Mouse (Mus musculus) lung, adult 2 months (tissue): Measurements from ENCODE around the gene Olfr598. TPM values are rescaled to one million over a fixed set of nuclear protein-coding genes. Genes with fewer than 3 reads are reported as not detected.
"Not testable (repeated sequence)": the region's sequence is repeated elsewhere in the genome, so short reads cannot be mapped to it uniquely, and the experiment has no call there.

ENCODE experiments used
- DNase-seq: peaks from one replicate; pipeline ENCODE4 v3.0.0; 2022
- H3K4me1 ChIP-seq: fragments of 200-500 bp; 2 replicates; pipeline ENCODE4 v1.6.1; 2011; ENCODE audit warnings: low read length; ENCODE audit not compliant: control insufficient read depth, insufficient read depth
- H3K4me3 ChIP-seq: fragments of 200-500 bp; replicated peaks from 2 replicates; pipeline ENCODE3; 2011; ENCODE audit warnings: low read depth, mild to moderate bottlenecking, control low read depth, low read length; ENCODE audit errors: extremely low read depth
- CTCF ChIP-seq: fragments of 200-500 bp; IDR thresholded peaks from 2 replicates; pipeline ENCODE4 v1.5.1; 2011; ENCODE audit warnings: mild to moderate bottlenecking, low read length, control low read depth; ENCODE audit not compliant: insufficient read depth
- POLR2A ChIP-seq: fragments of 200-500 bp; IDR thresholded peaks from 2 replicates; pipeline ENCODE4 v1.6.1; 2011; ENCODE audit warnings: low read depth, mild to moderate bottlenecking, control low read depth, low read length, borderline replicate concordance; ENCODE audit errors: extremely low read depth
- WGBS: fragments of 180-500 bp; shearing (Covaris S2); methylation state at CpG from one replicate; pipeline ENCODE4 v1.1.7; 2018; 5-methylcytosine and 5-hydroxymethylcytosine counted together
- polyA plus RNA-seq: library from polyadenylated mRNA; depleted of rRNA; stranded (reverse); fragments of >200 nt; gene quantifications from 2 replicates; pipeline ENCODE4 v1.2.3, GENCODE M21; 2012; rRNA removed

Olfr598 gene
- not detected in 2 replicates for polyA plus RNA-seq

GRCm38 (mm10) chr7:103323268-103323667 lies at the start of gene Olfr598:
TSS of gene Olfr598 (plus strand) at chr7:103323568.
- DNase-seq = no peak
- TF ChIP-seq CTCF = no peak
- TF ChIP-seq POLR2A = no peak
- Histone ChIP-seq H3K4me1 (no peaks in the 10 kb centered on the region), H3K4me3 (no peak within 1 kb of the TSS)

GRCm38 (mm10) chr7:103305348-103305747 lies 18.0 kb upstream of the Olfr598 start, which contains the start of gene Olfr596:
TSS of gene Olfr596 (plus strand) at chr7:103305648.
- WGBS = 72% methylated on average over 2 of the region's 2 CpGs
- not testable (repeated sequence) for DNase-seq, H3K4me3 ChIP-seq, H3K4me1 ChIP-seq

DNA sequence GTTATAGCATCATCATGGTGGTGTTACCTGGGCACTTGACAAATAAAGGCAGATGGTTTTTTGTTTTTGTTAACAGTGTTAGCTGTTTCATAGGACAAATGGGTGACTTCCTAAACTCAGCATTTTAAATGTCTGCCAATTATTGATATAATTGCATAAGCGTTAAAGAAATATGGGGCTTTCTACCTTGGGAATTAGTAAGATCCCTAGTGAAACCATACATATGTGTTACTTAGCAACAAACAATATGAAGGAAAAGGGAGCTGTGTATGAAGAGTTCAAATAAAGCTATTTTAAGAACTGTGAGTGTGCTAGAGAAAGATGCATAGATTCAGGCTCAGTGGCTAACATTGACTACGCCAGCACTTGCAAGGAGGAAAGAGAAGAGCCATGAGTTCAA lies 7.4 kb upstream of the Olfr598 start, which contains the start of gene Olfr597:
Olfr597 (plus strand) TSS at position 301 of the 400 bp plus-strand sequence.
- not testable (repeated sequence) for DNase-seq, H3K4me3 ChIP-seq, H3K4me1 ChIP-seq
- 74% methylated on average over 2 of the region's 2 CpGs for WGBS

DNA sequence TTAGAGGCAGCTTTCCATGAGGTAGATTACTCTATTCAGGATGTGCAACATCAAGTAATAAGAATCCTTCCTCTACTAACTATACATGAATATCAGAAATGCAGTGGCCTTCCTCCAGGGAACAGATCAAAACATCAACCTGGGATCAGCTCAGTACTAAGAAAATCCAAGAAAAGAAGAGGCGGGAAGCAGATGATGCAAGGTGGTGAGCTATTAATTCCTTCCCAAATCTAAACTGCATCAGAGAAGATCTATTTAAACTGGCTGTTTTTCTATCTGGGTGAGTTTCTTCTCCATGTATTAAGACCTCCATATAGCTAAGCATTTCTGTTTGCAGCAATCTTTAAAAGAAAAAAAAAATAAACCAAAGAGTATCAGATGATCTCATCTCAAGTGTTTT lies 12.2 kb downstream of the Olfr598 start, which contains the start of gene Olfr599:
Olfr599 (plus strand) TSS at position 301 of the 400 bp plus-strand sequence.
- TF ChIP-seq CTCF (no peak), POLR2A (no peak)
- no peak within 1 kb of the TSS for H3K4me3 ChIP-seq
- H3K4me1 ChIP-seq = no peaks in the 10 kb centered on the region
- DNase-seq = no peak
- 88% methylated on average over 1 of the region's 1 CpGs for WGBS

GRCm38 (mm10) chr7:103349569-103349968 lies 26.2 kb downstream of the Olfr598 start, which contains the start of gene Olfr600:
TSS of gene Olfr600 (minus strand) at chr7:103349669.
- no peak for TF ChIP-seq POLR2A
- no peak for TF ChIP-seq CTCF
- Histone ChIP-seq H3K4me3 (no peak within 1 kb of the TSS), H3K4me1 (no peaks in the 10 kb centered on the region)
- no peak for DNase-seq

DNA sequence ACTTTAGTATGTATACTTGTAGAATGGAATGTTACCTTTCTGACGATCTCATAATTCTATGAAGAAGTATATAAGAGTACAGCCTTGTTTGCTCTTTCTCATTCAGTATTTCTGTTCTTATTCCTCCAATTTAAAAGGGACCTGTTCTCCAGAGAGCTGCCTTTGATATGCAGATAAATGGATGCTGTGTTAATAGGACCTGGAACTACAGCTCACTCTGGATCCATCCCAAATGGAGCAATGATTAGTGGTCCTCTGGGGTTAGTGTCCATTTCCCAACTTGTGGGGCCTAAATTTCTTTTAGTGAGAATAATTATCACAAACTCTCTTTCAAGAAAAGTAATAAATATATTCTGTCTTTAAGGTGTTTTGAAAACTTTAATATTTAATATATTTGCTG lies 39.2 kb downstream of the Olfr598 start, which contains the start of gene Olfr601:
Olfr601 (minus strand) TSS at position 101 of the 400 bp plus-strand sequence.
- WGBS = 80% methylated on average over 1 of the region's 1 CpGs
- H3K4me1 ChIP-seq = no peaks in the 10 kb centered on the region
- no peak for TF ChIP-seq POLR2A
- TF ChIP-seq CTCF = no peak
- no peak for DNase-seq
- H3K4me3 ChIP-seq = no peak within 1 kb of the TSS

Other genes with a start within 250 kb of the Olfr598 start
- gene Olfr584, start 241.7 kb upstream of the Olfr598 start, polyA plus RNA-seq = not detected in 2 replicates
- not detected in 2 replicates for gene Olfr585, start 225.8 kb upstream of the Olfr598 start, polyA plus RNA-seq
- gene Olfr586, start 197.9 kb upstream of the Olfr598 start, polyA plus RNA-seq = not detected in 2 replicates
- gene Olfr588-ps1, start 182.7 kb upstream of the Olfr598 start, polyA plus RNA-seq = not detected in 2 replicates
- not detected in 2 replicates for gene Olfr589, start 167.2 kb upstream of the Olfr598 start, polyA plus RNA-seq
- gene Olfr591, start 145.2 kb upstream of the Olfr598 start, polyA plus RNA-seq = not detected in 2 replicates
- not detected in 2 replicates for gene Olfr592, start 138.8 kb upstream of the Olfr598 start, polyA plus RNA-seq
- not detected in 2 replicates for gene Olfr593, start 111.7 kb upstream of the Olfr598 start, polyA plus RNA-seq
- gene Olfr594, start 106.6 kb upstream of the Olfr598 start, polyA plus RNA-seq = not detected in 2 replicates
- gene Usp17ld, start 71.1 kb upstream of the Olfr598 start, polyA plus RNA-seq = not detected in 2 replicates
- gene Olfr596, start 17.9 kb upstream of the Olfr598 start, polyA plus RNA-seq = not detected in 2 replicates
- not detected in 2 replicates for gene Olfr597, start 7.3 kb upstream of the Olfr598 start, polyA plus RNA-seq
- gene Olfr599, start 12.3 kb downstream of the Olfr598 start, polyA plus RNA-seq = not detected in 2 replicates
- not detected in 2 replicates for gene Olfr600, start 26.1 kb downstream of the Olfr598 start, polyA plus RNA-seq
- gene Olfr601, start 39.1 kb downstream of the Olfr598 start, polyA plus RNA-seq = not detected in 2 replicates
- gene Olfr603, start 62.6 kb downstream of the Olfr598 start, polyA plus RNA-seq = not detected in 2 replicates
- not detected in 2 replicates for gene Usp17lc, start 91.5 kb downstream of the Olfr598 start, polyA plus RNA-seq
- gene Olfr605, start 121.9 kb downstream of the Olfr598 start, polyA plus RNA-seq = not detected in 2 replicates
- not detected in 2 replicates for gene Olfr606, start 125.5 kb downstream of the Olfr598 start, polyA plus RNA-seq
- not detected in 2 replicates for gene Olfr607, start 140.6 kb downstream of the Olfr598 start, polyA plus RNA-seq
- not detected in 2 replicates for gene Olfr608, start 146.3 kb downstream of the Olfr598 start, polyA plus RNA-seq
- gene Olfr609, start 174.5 kb downstream of the Olfr598 start, polyA plus RNA-seq = not detected in 2 replicates
- gene Olfr610, start 188.6 kb downstream of the Olfr598 start, polyA plus RNA-seq = not detected in 2 replicates
- not detected in 2 replicates for gene Olfr611, start 197.3 kb downstream of the Olfr598 start, polyA plus RNA-seq
- gene Olfr612, start 219.1 kb downstream of the Olfr598 start, polyA plus RNA-seq = not detected in 2 replicates
- gene Olfr613, start 224.5 kb downstream of the Olfr598 start, polyA plus RNA-seq = not detected in 2 replicates
- not detected in 2 replicates for gene Olfr615, start 232.5 kb downstream of the Olfr598 start, polyA plus RNA-seq
- gene Olfr616, start 245.6 kb downstream of the Olfr598 start, polyA plus RNA-seq = not detected in 2 replicates
- gene Olfr617, start 249.5 kb downstream of the Olfr598 start, polyA plus RNA-seq = not detected in 2 replicates